Mouse (Mus musculus) layer of hippocampus, adult 18-20 months (tissue): ENCODE measurements around the gene Cpsf4. TPM values are rescaled to one million over a fixed set of nuclear protein-coding genes. Genes with fewer than 3 reads are reported as not detected.
A peak's percentile ranks its signal among the peaks of the same experiment; 100 is the strongest.
"Not testable (repeated sequence)": the region's sequence is repeated elsewhere in the genome, so short reads cannot be mapped to it uniquely, and the experiment has no call there.

Experiments
- DNase-seq, 2 experiments: peaks; one replicate each; pipeline ENCODE4 v3.0.0; 2022; ENCODE audit warnings: low spot score in 2 of 2
- total RNA-seq, 2 experiments: library from RNA; stranded (reverse); gene quantifications; 2 replicates each; pipeline ENCODE4 v1.2.3; 2021

The Cpsf4 gene
- total RNA-seq, 2 experiments from 2014 or later, result 23.5 to 23.8 TPM

- no peak for DNase-seq
Measured at GRCm38 (mm10) chr5:145219981-145220380, 53.0 kb downstream of the Cpsf4 start.

GRCm38 (mm10) chr5:145222840-145223239 is 55.8 kb downstream of the Cpsf4 start:
- DNase-seq, result no peak

DNA sequence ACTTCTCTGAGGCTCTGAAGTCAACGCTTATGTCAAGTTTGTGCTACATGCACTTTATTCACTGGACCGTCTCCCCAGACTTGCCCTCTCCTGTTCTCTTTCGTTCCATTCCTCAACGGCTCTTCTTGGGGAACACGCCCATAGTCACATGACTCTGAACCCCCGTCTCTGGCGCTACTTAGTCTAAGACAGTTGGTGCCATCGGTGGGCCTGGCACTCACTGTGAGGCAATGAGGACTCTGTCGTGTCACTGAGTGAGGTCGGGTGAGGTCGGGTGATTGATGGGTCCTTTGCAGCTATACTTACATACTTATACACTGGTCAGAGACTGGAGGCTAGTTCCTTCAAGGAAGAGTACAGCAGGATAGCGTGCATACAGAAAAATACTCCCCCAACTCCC is 56.4 kb downstream of the Cpsf4 start:
- DNase-seq, result no peak

DNA sequence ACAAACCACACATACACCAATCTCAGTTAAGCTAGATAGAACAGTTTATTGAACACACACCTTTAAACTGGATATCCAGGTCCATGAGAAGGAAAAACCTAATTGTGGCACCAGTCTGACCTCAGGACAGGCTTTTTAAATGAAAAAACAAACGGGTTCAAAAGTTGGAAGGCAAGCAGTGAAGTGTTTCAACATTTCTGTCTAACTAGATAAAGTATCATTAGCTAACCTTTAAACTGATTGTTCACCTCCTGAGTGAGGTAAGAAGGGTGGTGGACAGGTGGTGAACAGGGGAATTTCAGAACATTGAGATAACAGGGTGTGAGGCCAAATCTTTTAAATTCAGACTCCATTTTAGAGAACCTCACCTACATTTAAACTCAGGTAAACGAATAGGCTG is 59.4 kb downstream of the Cpsf4 start:
- DNase-seq, result no peak

GRCm38 (mm10) chr5:145229283-145229682 is 62.3 kb downstream of the Cpsf4 start:
- not testable (repeated sequence) for DNase-seq

- no peak for DNase-seq
Measured at GRCm38 (mm10) chr5:145230641-145231040, 63.6 kb downstream of the Cpsf4 start.

DNA sequence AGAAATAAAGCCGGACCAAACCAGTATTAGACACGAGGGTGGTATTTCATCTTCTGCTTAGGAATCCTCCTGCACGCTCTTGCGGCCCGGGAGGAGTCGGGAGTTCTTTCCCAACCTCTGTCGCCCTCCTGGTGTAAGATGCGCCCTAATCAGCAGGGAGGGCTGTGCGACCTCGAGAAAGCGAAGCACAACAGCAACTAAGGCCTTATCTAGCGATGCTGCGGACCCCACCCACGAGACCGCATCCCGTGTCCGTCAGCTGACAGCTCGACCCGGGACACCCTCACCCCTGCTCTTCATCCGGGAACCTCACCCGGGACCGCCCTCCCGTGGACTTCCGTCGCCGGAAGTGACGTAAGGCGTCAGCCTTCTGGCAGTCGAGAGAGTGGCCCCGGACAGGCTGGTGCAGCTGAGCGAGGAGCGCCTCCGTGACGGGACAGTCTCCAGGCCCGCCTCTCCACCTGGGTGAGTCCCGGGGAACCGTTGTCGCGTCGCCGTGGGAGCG is 64.4 kb downstream of the Cpsf4 start, which contains the start of gene Zfp655:
Gene Zfp655 (plus strand): TSS at position 349 of the 505 bp plus-strand sequence.
- DNase-seq, result peak; percentile 98

Other genes starting within 250 kb of the Cpsf4 start
- 10 to 100 TPM; 29.4 to 32.2 TPM for gene Smurf1, start 201.4 kb upstream of the Cpsf4 start, total RNA-seq
- gene Gm4871, start 134.5 kb upstream of the Cpsf4 start, total RNA-seq, result not detected
- not detected for gene 1700018F24Rik, start 124.2 kb upstream of the Cpsf4 start, total RNA-seq
- gene Arpc1a, start 83.4 kb upstream of the Cpsf4 start, total RNA-seq, result 100 to 1,000 TPM; 254 to 263 TPM
- gene Kpna7, start 83.2 kb upstream of the Cpsf4 start, total RNA-seq, result not detected
- 10 to 100 TPM; 17.5 to 19.1 TPM for gene Arpc1b, start 53.0 kb upstream of the Cpsf4 start, total RNA-seq
- 10 to 100 TPM; 88.5 to 94.7 TPM for gene Pdap1, start 27.0 kb upstream of the Cpsf4 start, total RNA-seq
- gene Bud31, start 26.9 kb upstream of the Cpsf4 start, total RNA-seq, result 10 to 100 TPM; 66.7 to 71.9 TPM
- 10 to 100 TPM; 25.2 to 28.5 TPM for gene Ptcd1, start 105 bp upstream of the Cpsf4 start, total RNA-seq
- 100 to 1,000 TPM; 241 to 256 TPM for gene Atp5j2, start 24.8 kb downstream of the Cpsf4 start, total RNA-seq
- gene Zkscan14, start 34.7 kb downstream of the Cpsf4 start, total RNA-seq, result 10 to 100 TPM; 12.6 to 12.8 TPM
- gene Zkscan5, start 37.3 kb downstream of the Cpsf4 start, total RNA-seq, result 10 to 100 TPM; 11.6 to 12.0 TPM
- gene Zfp655, start 64.5 kb downstream of the Cpsf4 start, total RNA-seq, result 10 to 100 TPM; 27.6 to 28.9 TPM
- 10 to 100 TPM; 19.7 to 20.1 TPM for gene Zscan25, start 113.3 kb downstream of the Cpsf4 start, total RNA-seq
- not detected for gene Cyp3a57, start 178.1 kb downstream of the Cpsf4 start, total RNA-seq